Mouse (Mus musculus): Measurements from ENCODE around the gene Ecd. TPM values are rescaled to one million over a fixed set of nuclear protein-coding genes. Genes with fewer than 3 reads are reported as not detected.

The Ecd gene
- 10 to 100 TPM; 40.9 to 42.2 TPM for total RNA-seq (2021)
- long read RNA-seq, experiment 1, transcript Ecd-201 (14 exons, 3,132 nt): major isoform, 38 of 47 reads
- long read RNA-seq, experiment 1, partial matches to known transcripts: 4 of 47 reads
- long read RNA-seq, experiment 1, other reads (novel, unspliced or antisense): 5 of 47 reads
- long read RNA-seq, experiment 2, transcript Ecd-201 (14 exons, 3,132 nt): major isoform, 13 of 15 reads
- long read RNA-seq, experiment 2, partial matches to known transcripts: 1 of 15 reads
- long read RNA-seq, experiment 2, other reads (novel, unspliced or antisense): 1 of 15 reads

- DNase-seq: peak; percentile 93
These were observed at the start of gene Ecd, which contains the start of gene Fam149b for GRCm38 (mm10) chr14:20347991-20348541. Gene Ecd (minus strand): TSS chr14:20348121. Gene Fam149b (plus strand): TSS chr14:20348162.

- peak; percentile 37 to 47 for DNase-seq
These were observed 49.3 kb upstream of the Ecd start for GRCm38 (mm10) chr14:20397220-20397619.

- DNase-seq: peak; percentile 97
These were observed 45.4 kb upstream of the Ecd start, which contains the start of gene Mrps16 for GRCm38 (mm10) chr14:20393205-20393913. Gene Mrps16 (minus strand): TSS chr14:20393634.

GRCm38 (mm10) chr14:20392326-20392725 is 44.4 kb upstream of the Ecd start:
- DNase-seq: no peak

- no peak for DNase-seq
These were observed 41.6 kb upstream of the Ecd start for GRCm38 (mm10) chr14:20389446-20390079.

- peak; percentile 96 to 98 for DNase-seq
These were observed 40.7 kb upstream of the Ecd start, which contains the start of gene Dnajc9 for GRCm38 (mm10) chr14:20388441-20389129. Gene Dnajc9 (minus strand): TSS chr14:20388910.

GRCm38 (mm10) chr14:20379753-20380430 is 32.0 kb upstream of the Ecd start:
- DNase-seq: no peak

- no peak for DNase-seq
These were observed 31.2 kb upstream of the Ecd start for GRCm38 (mm10) chr14:20379087-20379640.

- peak; percentile 63 to 64 for DNase-seq
These were observed 30.6 kb upstream of the Ecd start for GRCm38 (mm10) chr14:20378313-20379061.

- DNase-seq: peak; percentile 54 to 73
These were observed 29.2 kb upstream of the Ecd start for GRCm38 (mm10) chr14:20377112-20377521.

- no peak for DNase-seq
These were observed 23.9 kb upstream of the Ecd start for GRCm38 (mm10) chr14:20371854-20372253.

- DNase-seq: no peak
These were observed 22.9 kb upstream of the Ecd start for GRCm38 (mm10) chr14:20370798-20371197.

GRCm38 (mm10) chr14:20368271-20368670 is 20.4 kb upstream of the Ecd start:
- DNase-seq: no peak

- no peak for DNase-seq
These were observed 15.3 kb upstream of the Ecd start for GRCm38 (mm10) chr14:20363230-20363629.

GRCm38 (mm10) chr14:20347441-20347990 is 405 bp downstream of the Ecd start:
- DNase-seq: no peak

- DNase-seq: no peak
These were observed 2.0 kb downstream of the Ecd start for GRCm38 (mm10) chr14:20345885-20346284.

- no peak for DNase-seq
These were observed 7.1 kb downstream of the Ecd start for GRCm38 (mm10) chr14:20340866-20341265.

GRCm38 (mm10) chr14:20340149-20340548 is 7.8 kb downstream of the Ecd start:
- peak in 1 of 2 experiments; percentile 28 for DNase-seq

- no peak for DNase-seq
These were observed 8.5 kb downstream of the Ecd start for GRCm38 (mm10) chr14:20339415-20339814.

GRCm38 (mm10) chr14:20331316-20331715 is 16.6 kb downstream of the Ecd start:
- DNase-seq: no peak
